Comparison of ENCODE assay signal across 16 mouse cellular contexts in the genomic region with DNA sequence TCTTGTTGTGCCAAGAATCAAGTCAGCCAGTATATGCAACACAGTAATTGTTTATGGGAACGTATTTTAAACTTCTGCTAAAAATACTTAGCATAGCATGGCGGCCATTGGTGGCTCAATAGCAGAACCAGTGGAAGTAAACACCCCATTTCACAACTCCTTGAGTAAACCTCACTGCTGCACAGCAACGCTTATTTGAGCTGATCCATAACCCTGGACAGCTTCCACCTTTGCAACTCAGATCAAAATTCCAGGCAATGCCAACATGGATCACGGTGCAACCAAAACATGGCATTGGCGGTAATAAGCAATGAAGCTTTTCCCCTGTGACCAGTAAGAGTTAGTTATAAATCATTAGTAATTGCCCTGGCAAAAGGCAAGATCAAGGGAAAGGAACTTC.
"Had no signal": no experiment of that assay in that cellular context is flagged by ENCODE, and none has a peak within 500 bp of the region (broad histone marks: within the 10 kb centered on the region; RNA-seq: fewer than 3 reads in every experiment).

No protein-coding gene starts in this region.

- H3K36me3 ChIP-seq: neural tube, embryonic 13.5 days; neural tube, embryonic 15.5 days; stomach, embryonic 15.5 days had no signal

- H3K9ac ChIP-seq: neural tube, embryonic 13.5 days; neural tube, embryonic 15.5 days; stomach, embryonic 15.5 days had no signal

- H3K27me3 ChIP-seq: neural tube, embryonic 13.5 days; stomach, embryonic 15.5 days had no signal

- H3K9me3 ChIP-seq: stomach, embryonic 15.5 days had no signal

- H3K4me3 ChIP-seq: neural tube, embryonic 13.5 days; neural tube, embryonic 15.5 days; stomach, embryonic 15.5 days had no signal

- H3K4me2 ChIP-seq: neural tube, embryonic 13.5 days; neural tube, embryonic 15.5 days; stomach, embryonic 15.5 days had no signal

- DNase-seq: retina, postnatal 1 day; right cerebral cortex, adult 18-20 months; right cerebral cortex, postnatal 14 days; right cerebral cortex, postnatal 25 days; right cerebral cortex, postnatal 4 days; spleen, adult 18-20 months; thymus, adult 18-20 months; thymus, adult 2 months; thymus, postnatal 14 days; thymus, postnatal 25 days; thymus, postnatal 36 days; thymus, postnatal 4 days had no signal

- H3K27ac ChIP-seq: neural tube, embryonic 13.5 days; neural tube, embryonic 15.5 days; stomach, embryonic 15.5 days; stomach, postnatal 0 days had no signal

- H3K4me1 ChIP-seq: stomach, embryonic 15.5 days had no signal
